24 mouse cellular contexts compared by ENCODE assay signal in the genomic region with DNA sequence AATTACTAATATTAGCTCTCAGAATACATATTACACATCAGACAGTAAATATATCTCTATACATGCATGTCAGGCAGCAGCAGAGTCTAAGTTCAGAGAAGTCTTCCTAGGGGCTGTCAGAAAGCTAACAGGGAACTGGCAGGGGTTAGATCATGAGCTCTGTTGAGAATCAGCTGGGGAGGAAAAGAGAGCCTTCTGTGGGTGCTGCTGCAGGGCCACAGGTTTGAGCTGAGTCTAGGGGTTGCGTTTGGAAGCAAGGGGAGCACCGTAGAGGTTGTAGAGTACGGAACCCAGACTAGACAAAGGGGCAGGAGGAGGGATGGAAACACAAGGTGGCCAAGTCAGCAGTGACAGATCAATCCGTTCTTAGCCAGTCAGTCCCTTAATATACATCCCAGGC.
"Had no signal": no experiment of that assay in that cellular context is flagged by ENCODE, and none has a peak within 500 bp of the region (broad histone marks: within the 10 kb centered on the region; RNA-seq: fewer than 3 reads in every experiment).

No protein-coding gene starts in this region.

- DNase-seq: gastrocnemius, adult 2 months; gastrocnemius, postnatal 10 days; gastrocnemius, postnatal 25 days; heart, adult 2 months; heart, postnatal 14 days; heart, postnatal 36 days; kidney, adult 18-20 months; kidney, adult 8-10 months; kidney, postnatal 10 days; kidney, postnatal 25 days; kidney, postnatal 4 days; left cerebral cortex, postnatal 4 days had no signal

- H3K27ac ChIP-seq: gastrocnemius, adult 2 months; heart, adult 2 months; hindbrain, embryonic 10.5 days; hindbrain, embryonic 12.5 days; hindbrain, embryonic 14.5 days; intestine, embryonic 15.5 days; layer of hippocampus, adult 2 months; limb, embryonic 13.5 days; limb, embryonic 15.5 days; liver, embryonic 12.5 days had no signal

- H3K4me3 ChIP-seq: gastrocnemius, adult 2 months; heart, adult 2 months; heart, embryonic 12.5 days; hindbrain, embryonic 10.5 days; hindbrain, embryonic 12.5 days; intestine, embryonic 15.5 days; layer of hippocampus, adult 2 months; limb, embryonic 13.5 days; limb, embryonic 15.5 days; liver, embryonic 12.5 days had no signal

- H3K36me3 ChIP-seq: heart, embryonic 12.5 days; hindbrain, embryonic 10.5 days; hindbrain, embryonic 12.5 days; intestine, embryonic 15.5 days; limb, embryonic 13.5 days; limb, embryonic 15.5 days; liver, embryonic 12.5 days had no signal

- H3K27me3 ChIP-seq: heart, embryonic 12.5 days; intestine, embryonic 15.5 days had no signal

- H3K9ac ChIP-seq: heart, embryonic 12.5 days; hindbrain, embryonic 12.5 days; hindbrain, embryonic 14.5 days; intestine, embryonic 15.5 days; limb, embryonic 13.5 days; limb, embryonic 15.5 days; liver, embryonic 12.5 days had no signal

- ATAC-seq: hindbrain, embryonic 16.5 days; inflammation-experienced regulatory T-cells, adult 6 months; intestine, embryonic 15.5 days; intestine, postnatal 0 days; liver, embryonic 12.5 days had no signal

- H3K4me2 ChIP-seq: heart, embryonic 12.5 days; hindbrain, embryonic 12.5 days; hindbrain, embryonic 14.5 days; intestine, embryonic 15.5 days; limb, embryonic 13.5 days; limb, embryonic 15.5 days; liver, embryonic 12.5 days had no signal

- H3K9me3 ChIP-seq: heart, embryonic 12.5 days; hindbrain, embryonic 10.5 days; hindbrain, embryonic 12.5 days; intestine, embryonic 15.5 days; limb, embryonic 13.5 days; limb, embryonic 15.5 days; liver, embryonic 12.5 days had no signal
